Mouse (Mus musculus) CH12.LX (cell line): ENCODE measurements at regions not wholly inside any gene's neighbourhood (a gene's known extent, or its start where the extent isn't known, plus 50 kb on each side); places are given as distances from the start of the nearest gene placed in this dataset.

Source experiments
- DNase-seq: peaks from one replicate; pipeline ENCODE4 v3.0.0-alpha.2; 2013; ENCODE audit errors: extremely low read depth
- H3K27ac ChIP-seq: 2 replicates; pipeline ENCODE4 v1.5.1; 2012; ENCODE audit warnings: low read depth, mild to moderate bottlenecking, control low read depth, moderate library complexity; ENCODE audit not compliant: insufficient read depth
- H3K27me3 ChIP-seq: replicated peaks from 2 replicates; pipeline ENCODE3; 2012; ENCODE audit warnings: inconsistent platforms
- H3K36me3 ChIP-seq, 2 experiments: replicated peaks in 1 of 2; 2 replicates each; pipeline versions ENCODE3 to v1.6.1; 2012; ENCODE audit warnings: inconsistent platforms in 1 of 2, low read length in 1 of 2, mild to moderate bottlenecking in 1 of 2, mixed read lengths in 1 of 2, moderate library complexity in 1 of 2; ENCODE audit not compliant: control insufficient read depth in 1 of 2, insufficient read depth in 1 of 2
- H3K4me1 ChIP-seq, 2 experiments: 2 replicates each; pipeline ENCODE4 v1.6.1; 2012; ENCODE audit warnings: inconsistent platforms in 1 of 2, moderate library complexity in 1 of 2; ENCODE audit not compliant: insufficient read depth in 2 of 2, control insufficient read depth in 1 of 2
- H3K4me2 ChIP-seq: 2 replicates; pipeline ENCODE4 v1.6.1; 2012; ENCODE audit warnings: low read depth, mild to moderate bottlenecking, control low read depth; ENCODE audit not compliant: poor library complexity, insufficient read depth, severe bottlenecking
- H3K4me3 ChIP-seq, 3 experiments: fragments of 150-350 bp in 1 of 3; sonication (generic) in 1 of 3; replicated peaks in 1 of 3; 2 replicates each; pipeline versions ENCODE3 to v1.5.1; 2011 to 2012; ENCODE audit warnings: low read depth in 2 of 3, low read length in 2 of 3, mild to moderate bottlenecking in 2 of 3, moderate library complexity in 2 of 3, control low read depth in 1 of 3, improper control_type of control experiment in 1 of 3, inconsistent platforms in 1 of 3, mixed read lengths in 1 of 3; ENCODE audit not compliant: poor library complexity in 1 of 3
- H3K79me2 ChIP-seq: replicated peaks from 2 replicates; pipeline ENCODE4 v1.6.1; 2012; ENCODE audit warnings: mild to moderate bottlenecking, moderate library complexity; ENCODE audit not compliant: control insufficient read depth, poor library complexity, insufficient read depth, severe bottlenecking; ENCODE audit errors: extremely low read depth
- H3K9ac ChIP-seq: 2 replicates; pipeline ENCODE4 v1.6.1; 2012; ENCODE audit warnings: low read depth, mild to moderate bottlenecking, control low read depth, moderate library complexity; ENCODE audit not compliant: insufficient read depth
- H3K9me3 ChIP-seq: replicated peaks from 2 replicates; pipeline ENCODE3; 2012; ENCODE audit warnings: low read length, inconsistent platforms, mixed read lengths
- BHLHE40 ChIP-seq: IDR thresholded peaks from 2 replicates; pipeline ENCODE4 v1.6.1; 2011; ENCODE audit warnings: mild to moderate bottlenecking, low read depth, low read length, improper control_type of control experiment
- CHD1 ChIP-seq: IDR thresholded peaks from 2 replicates; pipeline ENCODE4 v1.6.1; 2012; ENCODE audit warnings: low read depth, low read length, improper control_type of control experiment, inconsistent platforms
- CTCF ChIP-seq, 2 experiments: IDR thresholded peaks in 1 of 2; conservative IDR thresholded peaks in 1 of 2; 2 replicates each; pipeline ENCODE4 v1.5.1; 2011 to 2012; ENCODE audit warnings: low read depth in 2 of 2, low read length in 2 of 2, improper control_type of control experiment in 1 of 2, inconsistent platforms in 1 of 2, mild to moderate bottlenecking in 1 of 2, moderate library complexity in 1 of 2
- E2F4 ChIP-seq: IDR thresholded peaks from 2 replicates; pipeline ENCODE4 v1.6.1; 2011; ENCODE audit warnings: low read depth, low read length, improper control_type of control experiment; ENCODE audit not compliant: insufficient replicate concordance
- ETS1 ChIP-seq: conservative IDR thresholded peaks from 2 replicates; pipeline ENCODE4 v1.6.1; 2012; ENCODE audit warnings: low read depth, mild to moderate bottlenecking, inconsistent platforms, low read length, improper control_type of control experiment, moderate library complexity
- HCFC1 ChIP-seq: IDR thresholded peaks from 2 replicates; pipeline ENCODE4 v1.6.1; 2012; ENCODE audit warnings: low read depth, mild to moderate bottlenecking, inconsistent platforms, low read length, improper control_type of control experiment
- IRF4 ChIP-seq: IDR thresholded peaks from 2 replicates; pipeline ENCODE4 v1.6.1; 2014; ENCODE audit warnings: low read depth, mild to moderate bottlenecking, inconsistent platforms, low read length, improper control_type of control experiment
- JUN ChIP-seq: IDR thresholded peaks from 2 replicates; pipeline ENCODE4 v1.6.1; 2011; ENCODE audit warnings: low read depth, mild to moderate bottlenecking, low read length, improper control_type of control experiment, moderate library complexity; ENCODE audit not compliant: insufficient read depth
- KAT2A ChIP-seq: IDR thresholded peaks from 2 replicates; pipeline ENCODE4 v1.6.1; 2012; ENCODE audit warnings: low read length, improper control_type of control experiment, inconsistent platforms; ENCODE audit not compliant: insufficient replicate concordance
- MAFK ChIP-seq: IDR thresholded peaks from 2 replicates; pipeline ENCODE4 v1.6.1; 2011; ENCODE audit warnings: low read length, improper control_type of control experiment; ENCODE audit not compliant: insufficient replicate concordance
- PAX5 ChIP-seq: IDR thresholded peaks from 2 replicates; pipeline ENCODE4 v1.6.1; 2012; ENCODE audit warnings: low read length, inconsistent platforms, mixed read lengths
- POLR2AphosphoS2 ChIP-seq: IDR thresholded peaks from 2 replicates; pipeline ENCODE4 v1.6.1; 2011; ENCODE audit warnings: low read depth, low read length, improper control_type of control experiment
- RCOR1 ChIP-seq: conservative IDR thresholded peaks from 2 replicates; pipeline ENCODE4 v1.6.1; 2012; ENCODE audit warnings: low read depth, mild to moderate bottlenecking, inconsistent platforms, low read length, improper control_type of control experiment
- SIN3A ChIP-seq: IDR thresholded peaks from 2 replicates; pipeline ENCODE4 v1.6.1; 2012; ENCODE audit warnings: low read length, improper control_type of control experiment, inconsistent platforms
- SMC3 ChIP-seq: IDR thresholded peaks from 2 replicates; pipeline ENCODE4 v1.6.1; 2011; ENCODE audit warnings: low read depth, low read length, improper control_type of control experiment
- USF1 ChIP-seq: IDR thresholded peaks from 2 replicates; pipeline ENCODE4 v1.6.1; 2014; ENCODE audit warnings: low read depth, mild to moderate bottlenecking, inconsistent platforms, low read length, improper control_type of control experiment
- USF2 ChIP-seq: conservative IDR thresholded peaks from 2 replicates; pipeline ENCODE4 v1.6.1; 2011; ENCODE audit warnings: low read depth, low read length, improper control_type of control experiment
- ZKSCAN1 ChIP-seq: IDR thresholded peaks from 2 replicates; pipeline ENCODE4 v1.6.1; 2012; ENCODE audit warnings: low read depth, inconsistent platforms, low read length, improper control_type of control experiment, borderline replicate concordance
- ZNF384 ChIP-seq: IDR thresholded peaks from 2 replicates; pipeline ENCODE4 v1.6.1; 2012; ENCODE audit warnings: low read depth, low read length, improper control_type of control experiment, inconsistent platforms
- dilution Hi-C: fragments of 300-500 bp; cut with MboI; formaldehyde crosslinking; loops from 2 replicates; pipeline ENCODE4 v1.14.3; 2020; ENCODE audit warnings: low sequenced_read_pairs; ENCODE audit not compliant: extremely low pct_unique_long_range_greater_than_20kb, extremely low pct_ligation_motif_present
- in situ Hi-C: fragments of 300-500 bp; cut with MboI; formaldehyde crosslinking; loops from 3 replicates; pipeline ENCODE4 v1.14.3; 2019; ENCODE audit warnings: low sequenced_read_pairs, low pct_ligation_motif_present, low pct_unique_long_range_greater_than_20kb, mixed read lengths

GRCm38 (mm10) chr6:107350503-107350902 is 179.1 kb upstream of the Lrrn1 start:
- dilution Hi-C loops (no loop called here), in situ Hi-C loops (no loop called here)
- Histone ChIP-seq H3K4me3 (no peak overlapping the region), H3K9me3 (no peaks in the 10 kb centered on the region), H3K9ac (no peak overlapping the region), H3K4me1 (no peaks in the 10 kb centered on the region), H3K27me3 (peaks cover 7% of the 10 kb centered on the region), H3K36me3 (no peaks in the 10 kb centered on the region), H3K4me2 (no peak overlapping the region), H3K79me2 (no peaks in the 10 kb centered on the region), H3K27ac (no peak overlapping the region)
- TF ChIP-seq RCOR1 (no peak), ETS1 (no peak), SIN3A (no peak), JUN (no peak), USF2 (no peak), CHD1 (no peak), SMC3 (no peak), ZKSCAN1 (no peak), BHLHE40 (no peak), PAX5 (no peak), HCFC1 (no peak), USF1 (no peak), POLR2AphosphoS2 (no peak), E2F4 (no peak), ZNF384 (no peak), CTCF (conservative IDR thresholded peaks at IDR 0.05 in 1 of 2, IDR thresholded peaks at IDR 0.05 in 1 of 2; ENCODE audit: low read depth in 2 of 2, low read length in 2 of 2) (no peak), MAFK (no peak), IRF4 (no peak)
- no peak for DNase-seq

DNA sequence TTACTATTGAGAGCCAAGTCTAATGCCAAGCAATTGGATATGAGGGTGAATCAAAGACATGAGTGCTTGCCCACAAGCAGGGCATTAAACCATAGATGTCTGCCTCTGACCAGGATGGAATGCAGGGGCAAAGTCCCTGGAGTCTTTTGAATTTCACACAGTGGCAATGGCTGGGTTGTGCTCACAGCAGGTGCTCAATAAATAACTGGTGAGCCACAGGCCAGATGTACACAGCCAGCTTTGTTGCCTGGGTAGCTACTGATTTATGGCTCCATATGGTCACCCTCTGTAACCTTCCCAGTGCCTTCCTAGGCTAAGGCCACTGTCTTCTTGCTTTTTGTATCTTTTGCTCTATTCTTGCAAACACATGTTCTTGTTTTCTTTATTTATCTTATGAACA is 154.3 kb upstream of the Lrrn1 start:
- Histone ChIP-seq H3K27me3 (peaks cover 17% of the 10 kb centered on the region), H3K4me1 (no peaks in the 10 kb centered on the region), H3K9me3 (no peaks in the 10 kb centered on the region), H3K4me2 (no peak overlapping the region), H3K79me2 (no peaks in the 10 kb centered on the region), H3K4me3 (no peak overlapping the region), H3K36me3 (no peaks in the 10 kb centered on the region), H3K9ac (no peak overlapping the region), H3K27ac (no peak overlapping the region)
- dilution Hi-C loops (no loop called here), in situ Hi-C loops (no loop called here)
- DNase-seq: no peak
- TF ChIP-seq KAT2A: no peak
- TF ChIP-seq E2F4: no peak
- TF ChIP-seq USF2: no peak
- TF ChIP-seq JUN: no peak
- TF ChIP-seq SMC3: no peak
